Mouse (Mus musculus): ENCODE data around the gene Fcho2.

The Fcho2 gene

GRCm38 (mm10) chr13:98813167-98813566, 2.1 kb downstream of the Fcho2 start:
- in situ Hi-C loops (cut with MboI; ENCODE audit: low pct_unique_long_range_greater_than_20kb in 1 of 2, low sequenced_read_pairs in 2 of 2, unreplicated experiment in 1 of 2): no loop called here

DNA sequence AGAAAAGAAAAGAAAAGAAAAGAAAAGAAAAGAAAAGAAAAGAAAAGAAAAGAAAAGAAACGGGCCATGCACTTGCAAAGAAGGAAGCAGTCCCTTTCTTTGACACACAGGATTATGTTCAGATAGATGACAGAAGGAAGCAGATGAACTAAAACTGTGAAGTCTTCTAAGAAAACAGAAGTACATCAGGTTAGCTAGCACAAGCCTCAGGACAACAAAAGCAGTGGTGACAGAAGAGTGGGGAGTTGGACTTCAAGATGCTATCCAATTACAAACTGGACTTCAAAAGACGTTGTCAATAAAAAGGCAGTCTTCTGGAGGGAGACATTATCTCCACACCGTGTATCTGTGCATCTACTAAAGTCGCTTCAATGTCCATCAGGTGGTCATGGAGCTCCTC, 3.0 kb downstream of the Fcho2 start:
- in situ Hi-C loops (cut with MboI; ENCODE audit: low pct_unique_long_range_greater_than_20kb in 1 of 2, low sequenced_read_pairs in 2 of 2, unreplicated experiment in 1 of 2): no loop called here

DNA sequence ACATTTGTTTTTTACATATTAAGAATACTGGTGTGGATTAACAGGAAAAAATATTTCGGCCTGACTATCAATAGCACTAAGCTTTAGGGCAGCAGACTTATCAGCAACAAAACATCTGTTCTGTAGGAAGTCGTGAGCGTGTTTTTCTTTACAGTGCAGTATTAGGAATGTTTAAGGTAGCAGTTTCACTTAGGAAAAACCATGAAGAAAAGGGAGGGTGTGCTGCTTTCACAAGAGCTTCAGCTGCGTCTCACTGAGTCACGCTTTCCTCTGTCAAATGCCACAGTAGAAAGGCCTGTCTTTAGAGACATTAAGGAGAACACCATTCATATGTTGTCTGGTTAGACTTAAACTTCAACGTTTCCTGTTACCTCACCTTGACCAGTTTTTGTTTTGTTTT, 5.1 kb downstream of the Fcho2 start:
- in situ Hi-C loops (cut with MboI; ENCODE audit: low pct_unique_long_range_greater_than_20kb in 1 of 2, low sequenced_read_pairs in 2 of 2, unreplicated experiment in 1 of 2): no loop called here

DNA sequence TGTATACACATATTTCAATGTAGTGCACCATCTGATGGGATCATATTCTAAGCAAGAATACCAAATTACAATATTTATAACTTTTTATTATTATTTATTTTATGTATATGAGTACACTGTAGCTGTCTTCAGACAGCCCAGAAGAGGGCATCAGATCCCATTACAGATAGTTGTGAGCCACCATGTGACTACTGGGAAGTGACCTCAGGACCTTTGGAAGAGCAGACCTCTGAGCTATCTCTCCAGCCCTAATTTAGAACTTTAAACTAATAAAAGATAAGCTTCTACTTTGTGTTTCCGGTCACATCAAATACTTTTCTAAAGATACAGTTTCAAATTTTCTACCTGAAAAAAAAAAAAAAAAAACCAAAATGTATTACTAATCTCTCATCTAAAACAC, 6.2 kb downstream of the Fcho2 start:
- in situ Hi-C loops (cut with MboI; ENCODE audit: low pct_unique_long_range_greater_than_20kb in 1 of 2, low sequenced_read_pairs in 2 of 2, unreplicated experiment in 1 of 2): no loop called here

DNA sequence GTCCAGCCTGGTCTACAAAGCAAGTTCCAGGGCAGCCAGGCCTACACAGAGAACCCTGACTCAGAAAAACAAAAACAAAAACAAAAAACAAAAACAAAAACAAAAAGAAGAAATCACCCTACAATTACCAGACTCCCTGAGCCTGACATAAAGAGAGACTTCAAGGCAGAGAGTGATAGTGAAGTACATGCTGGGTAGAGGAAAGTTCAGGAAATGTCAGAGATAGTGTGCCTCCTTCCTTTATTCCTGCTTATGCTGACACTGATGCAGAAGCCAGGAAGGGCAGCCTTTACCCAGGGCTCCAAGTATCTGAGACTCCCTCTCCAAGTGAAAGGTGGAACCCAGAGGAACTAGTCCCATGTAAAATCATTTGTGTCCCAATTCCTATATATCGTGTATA, 10.8 kb downstream of the Fcho2 start:
- in situ Hi-C loops (cut with MboI; ENCODE audit: low pct_unique_long_range_greater_than_20kb in 1 of 2, low sequenced_read_pairs in 2 of 2, unreplicated experiment in 1 of 2): no loop called here

DNA sequence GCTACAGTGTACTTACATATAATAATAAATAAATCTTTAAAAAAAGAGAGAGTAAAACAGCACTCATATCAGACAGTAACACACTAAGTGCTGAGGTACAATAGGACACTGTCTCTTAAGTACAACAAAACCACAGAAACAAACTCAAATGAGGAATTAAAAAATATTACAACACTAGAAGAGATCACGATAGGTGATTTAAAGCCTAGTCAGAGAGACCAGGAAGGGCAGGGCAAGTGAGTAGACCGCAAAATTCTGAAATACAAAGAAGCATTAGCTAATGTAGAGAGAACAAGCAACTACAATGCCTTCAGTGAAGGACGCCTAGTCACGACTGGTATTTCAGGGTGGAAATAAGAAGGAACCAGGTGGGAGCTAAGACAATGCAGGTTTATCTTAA, 11.6 kb downstream of the Fcho2 start:
- in situ Hi-C loops (cut with MboI; ENCODE audit: low pct_unique_long_range_greater_than_20kb in 1 of 2, low sequenced_read_pairs in 2 of 2, unreplicated experiment in 1 of 2): no loop called here

DNA sequence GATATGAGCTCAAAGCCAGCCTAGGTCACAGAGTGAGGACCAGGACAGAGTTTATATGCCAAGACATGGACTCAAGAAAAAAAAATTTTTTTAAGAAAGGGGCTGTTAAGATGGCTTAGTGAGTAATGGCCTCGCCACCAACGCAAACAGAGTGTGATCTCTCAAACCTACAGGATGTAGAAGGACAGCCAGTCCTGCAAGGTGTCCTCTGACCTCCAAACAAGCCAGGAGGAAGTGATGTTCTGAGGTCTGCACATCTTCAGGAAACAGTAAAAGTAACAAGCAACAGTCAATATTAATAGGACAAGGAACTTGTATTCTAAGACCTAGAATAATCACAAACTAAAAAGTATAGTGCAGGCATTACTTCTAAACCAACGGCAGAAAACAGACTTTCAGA, 12.3 kb downstream of the Fcho2 start:
- in situ Hi-C loops (cut with MboI; ENCODE audit: low pct_unique_long_range_greater_than_20kb in 1 of 2, low sequenced_read_pairs in 2 of 2, unreplicated experiment in 1 of 2): no loop called here

- in situ Hi-C loops (cut with MboI; ENCODE audit: low pct_unique_long_range_greater_than_20kb in 1 of 2, low sequenced_read_pairs in 2 of 2, unreplicated experiment in 1 of 2): no loop called here
Observed at GRCm38 (mm10) chr13:98795511-98795910, 19.7 kb downstream of the Fcho2 start.

- in situ Hi-C loops (cut with MboI; ENCODE audit: low pct_unique_long_range_greater_than_20kb in 1 of 2, low sequenced_read_pairs in 2 of 2, unreplicated experiment in 1 of 2): no loop called here
Observed at GRCm38 (mm10) chr13:98792864-98793263, 22.4 kb downstream of the Fcho2 start.

DNA sequence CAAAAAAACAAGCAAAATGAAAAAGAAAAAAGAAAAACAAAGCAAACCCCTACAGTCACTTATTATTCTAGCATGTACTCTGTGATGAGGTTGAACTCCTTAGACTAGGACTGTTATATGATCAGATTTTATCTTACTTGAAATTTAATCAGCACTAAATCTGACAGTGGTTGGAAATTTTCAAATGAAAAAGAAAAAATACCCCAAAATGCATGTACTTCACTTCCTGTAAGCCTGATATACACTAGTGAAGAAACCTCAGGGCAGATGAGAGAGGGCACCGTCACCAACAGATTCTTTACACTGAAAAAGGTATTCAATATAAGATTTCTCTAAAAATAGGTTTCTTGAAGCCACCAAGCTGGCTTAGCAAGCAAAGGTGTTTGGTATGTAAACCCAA, 23.6 kb downstream of the Fcho2 start:
- in situ Hi-C loops (cut with MboI; ENCODE audit: low pct_unique_long_range_greater_than_20kb in 1 of 2, low sequenced_read_pairs in 2 of 2, unreplicated experiment in 1 of 2): no loop called here

DNA sequence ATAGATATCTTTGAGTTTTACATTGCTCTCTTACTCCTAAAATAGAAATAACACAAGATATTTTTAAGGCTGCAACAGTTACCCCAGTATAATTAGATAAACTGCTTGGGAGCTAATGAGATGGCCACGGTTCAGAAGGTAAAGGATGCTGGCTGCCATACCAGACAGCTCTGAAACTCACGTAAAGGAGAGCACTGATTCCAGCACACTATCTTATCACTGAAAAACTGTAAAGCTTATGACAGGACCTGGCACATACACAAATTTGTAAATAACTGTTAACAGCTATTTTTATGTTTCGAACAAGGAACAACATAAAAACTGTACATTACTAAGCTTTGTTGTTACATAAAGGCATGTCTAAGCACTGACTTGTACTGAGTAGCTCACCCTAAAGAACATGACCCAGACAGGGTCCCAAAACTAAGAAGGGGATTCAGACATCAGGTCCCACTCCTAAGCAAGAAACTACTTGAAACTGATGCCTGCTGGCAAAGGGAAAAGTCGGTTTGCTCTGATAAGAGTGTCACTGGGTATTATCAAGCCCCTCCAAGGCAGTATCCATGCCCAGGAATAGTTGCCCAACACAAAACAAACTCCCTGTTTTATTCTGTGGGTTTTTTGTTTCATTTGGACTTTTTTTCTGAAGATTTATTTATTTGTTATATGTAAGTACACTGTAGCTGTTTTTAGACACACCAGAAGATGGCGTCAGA, 28.1 kb downstream of the Fcho2 start:
- in situ Hi-C loops (cut with MboI; ENCODE audit: low pct_unique_long_range_greater_than_20kb in 1 of 2, low sequenced_read_pairs in 2 of 2, unreplicated experiment in 1 of 2): no loop called here

GRCm38 (mm10) chr13:98777959-98778358, 37.3 kb downstream of the Fcho2 start:
- in situ Hi-C loops (cut with MboI; ENCODE audit: low pct_unique_long_range_greater_than_20kb in 1 of 2, low sequenced_read_pairs in 2 of 2, unreplicated experiment in 1 of 2): no loop called here

DNA sequence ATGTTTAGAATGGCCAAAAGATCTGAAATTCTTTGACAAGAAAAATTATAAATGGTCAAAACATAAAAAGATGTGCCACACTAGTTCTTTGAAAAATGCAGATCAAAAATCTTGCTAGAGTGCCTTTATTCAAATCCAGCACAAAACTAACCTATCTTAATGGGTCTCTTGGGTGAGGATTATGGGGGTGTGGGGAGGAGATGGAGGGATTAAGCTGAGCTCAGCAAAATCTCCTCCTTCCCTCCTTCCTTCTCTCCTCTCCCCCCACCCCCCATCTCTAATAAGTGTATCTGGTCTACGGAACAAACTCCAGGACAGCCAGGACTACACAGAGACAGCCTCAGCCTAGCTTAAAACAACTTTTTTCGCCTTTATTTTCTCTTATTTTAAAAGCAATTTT, 43.8 kb downstream of the Fcho2 start:
- in situ Hi-C loops (cut with MboI; ENCODE audit: low pct_unique_long_range_greater_than_20kb in 1 of 2, low sequenced_read_pairs in 2 of 2, unreplicated experiment in 1 of 2): no loop called here

GRCm38 (mm10) chr13:98768329-98768728, 46.9 kb downstream of the Fcho2 start:
- in situ Hi-C loops (cut with MboI; ENCODE audit: low pct_unique_long_range_greater_than_20kb in 1 of 2, low sequenced_read_pairs in 2 of 2, unreplicated experiment in 1 of 2): no loop called here

DNA sequence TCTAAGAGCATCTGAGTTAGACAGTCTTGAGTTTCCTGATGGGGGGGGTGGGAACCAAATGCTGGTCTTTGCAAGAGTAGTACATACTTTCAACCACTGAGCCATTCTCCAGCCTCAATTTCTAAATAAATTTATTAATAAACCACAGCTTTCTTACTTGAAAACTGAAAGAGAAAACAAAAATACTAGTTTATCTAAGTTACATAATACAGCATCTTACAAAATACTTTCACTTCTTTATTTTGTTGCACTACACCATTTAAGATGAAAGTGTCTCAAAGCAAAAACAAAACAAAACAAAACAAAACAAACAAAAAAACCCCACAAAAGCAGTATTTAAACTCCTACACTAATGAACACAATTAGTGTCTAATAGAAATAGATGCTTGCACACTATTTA, 53.5 kb downstream of the Fcho2 start:
- in situ Hi-C loops (cut with MboI; ENCODE audit: low pct_unique_long_range_greater_than_20kb in 1 of 2, low sequenced_read_pairs in 2 of 2, unreplicated experiment in 1 of 2): no loop called here

GRCm38 (mm10) chr13:98755886-98756285, 59.4 kb downstream of the Fcho2 start:
- in situ Hi-C loops (cut with MboI; ENCODE audit: low pct_unique_long_range_greater_than_20kb in 1 of 2, low sequenced_read_pairs in 2 of 2, unreplicated experiment in 1 of 2): no loop called here

DNA sequence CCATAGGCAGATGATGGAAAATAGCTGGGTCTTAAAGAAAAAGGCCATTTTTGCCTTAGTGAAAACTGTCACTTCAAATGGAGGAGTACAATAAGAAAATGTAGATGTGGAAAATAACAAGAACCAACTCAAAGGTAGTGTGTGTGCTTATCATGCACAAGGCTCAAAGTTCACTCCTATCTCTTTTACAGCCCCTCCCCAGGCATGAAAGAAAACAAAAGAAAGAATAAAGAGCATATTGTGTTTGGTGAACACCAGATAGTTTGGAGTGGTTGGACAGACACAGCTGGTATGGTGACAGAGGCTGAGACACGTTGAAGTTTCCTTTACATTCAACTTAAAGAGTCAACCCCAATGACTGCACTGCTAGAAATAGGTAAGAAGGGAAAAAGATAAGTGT, 70.6 kb downstream of the Fcho2 start:
- in situ Hi-C loops (cut with MboI; ENCODE audit: low pct_unique_long_range_greater_than_20kb in 1 of 2, low sequenced_read_pairs in 2 of 2, unreplicated experiment in 1 of 2): no loop called here

DNA sequence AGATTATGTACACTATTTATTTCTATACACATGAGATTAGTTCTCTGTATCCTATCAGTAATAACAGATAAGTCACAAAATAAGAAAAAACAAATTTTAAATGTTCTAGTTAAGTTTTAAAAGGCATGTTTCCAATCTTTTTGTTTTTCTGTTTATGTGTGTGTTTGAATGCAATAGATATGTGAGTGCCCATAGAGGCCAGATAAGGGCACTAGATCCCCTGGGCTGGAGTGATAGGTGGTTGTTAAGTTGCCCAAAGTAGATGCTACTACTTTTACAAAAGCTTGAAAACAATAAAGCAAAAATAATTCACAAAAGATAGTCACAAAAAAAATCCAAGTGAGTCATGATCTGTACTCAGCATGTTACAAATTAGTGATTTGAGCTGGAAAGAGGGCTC, 71.4 kb downstream of the Fcho2 start:
- in situ Hi-C loops (cut with MboI; ENCODE audit: low pct_unique_long_range_greater_than_20kb in 1 of 2, low sequenced_read_pairs in 2 of 2, unreplicated experiment in 1 of 2): no loop called here

- in situ Hi-C loops (cut with MboI; ENCODE audit: low pct_unique_long_range_greater_than_20kb in 1 of 2, low sequenced_read_pairs in 2 of 2, unreplicated experiment in 1 of 2): no loop called here
Observed at GRCm38 (mm10) chr13:98743214-98743613, 72.0 kb downstream of the Fcho2 start.

DNA sequence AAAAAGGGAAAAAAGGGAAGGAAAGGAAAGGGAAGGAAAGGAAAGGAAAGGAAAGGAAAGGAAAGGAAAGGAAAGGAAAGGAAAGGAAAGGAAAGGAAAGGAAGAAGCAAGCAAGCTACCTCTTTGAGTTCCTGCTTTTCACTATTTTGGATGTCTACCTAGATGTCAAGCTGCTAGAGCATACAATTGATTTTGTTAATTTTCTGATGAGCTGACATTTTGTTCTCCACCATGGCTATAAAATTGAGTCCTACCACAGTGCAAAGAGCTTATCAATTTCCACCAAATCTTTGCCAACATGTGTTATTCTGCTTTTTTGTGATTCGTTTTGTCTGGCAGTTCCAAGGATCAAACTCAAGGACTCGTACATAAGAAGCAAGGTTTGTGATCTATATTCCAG, 77.0 kb downstream of the Fcho2 start:
- in situ Hi-C loops (cut with MboI; ENCODE audit: low pct_unique_long_range_greater_than_20kb in 1 of 2, low sequenced_read_pairs in 2 of 2, unreplicated experiment in 1 of 2): no loop called here

- in situ Hi-C loops (cut with MboI; ENCODE audit: low pct_unique_long_range_greater_than_20kb in 1 of 2, low sequenced_read_pairs in 2 of 2, unreplicated experiment in 1 of 2): no loop called here
Observed at GRCm38 (mm10) chr13:98733292-98733691, 82.0 kb downstream of the Fcho2 start.
